Mouse (Mus musculus): ENCODE data around the gene Itga7. TPM values are rescaled to one million over a fixed set of nuclear protein-coding genes. Genes with fewer than 3 reads are reported as not detected.

Gene Itga7
- total RNA-seq (2021): 1 to 10 TPM; 8.9 to 9.1 TPM

GRCm38 (mm10) chr10:128933574-128933973 lies at the start of gene Itga7:
Gene Itga7, plus strand, starts transcription at chr10:128933818.
- intact Hi-C loops (cut with DNase I): no loop called here
- peak; percentile 66 for DNase-seq

DNA sequence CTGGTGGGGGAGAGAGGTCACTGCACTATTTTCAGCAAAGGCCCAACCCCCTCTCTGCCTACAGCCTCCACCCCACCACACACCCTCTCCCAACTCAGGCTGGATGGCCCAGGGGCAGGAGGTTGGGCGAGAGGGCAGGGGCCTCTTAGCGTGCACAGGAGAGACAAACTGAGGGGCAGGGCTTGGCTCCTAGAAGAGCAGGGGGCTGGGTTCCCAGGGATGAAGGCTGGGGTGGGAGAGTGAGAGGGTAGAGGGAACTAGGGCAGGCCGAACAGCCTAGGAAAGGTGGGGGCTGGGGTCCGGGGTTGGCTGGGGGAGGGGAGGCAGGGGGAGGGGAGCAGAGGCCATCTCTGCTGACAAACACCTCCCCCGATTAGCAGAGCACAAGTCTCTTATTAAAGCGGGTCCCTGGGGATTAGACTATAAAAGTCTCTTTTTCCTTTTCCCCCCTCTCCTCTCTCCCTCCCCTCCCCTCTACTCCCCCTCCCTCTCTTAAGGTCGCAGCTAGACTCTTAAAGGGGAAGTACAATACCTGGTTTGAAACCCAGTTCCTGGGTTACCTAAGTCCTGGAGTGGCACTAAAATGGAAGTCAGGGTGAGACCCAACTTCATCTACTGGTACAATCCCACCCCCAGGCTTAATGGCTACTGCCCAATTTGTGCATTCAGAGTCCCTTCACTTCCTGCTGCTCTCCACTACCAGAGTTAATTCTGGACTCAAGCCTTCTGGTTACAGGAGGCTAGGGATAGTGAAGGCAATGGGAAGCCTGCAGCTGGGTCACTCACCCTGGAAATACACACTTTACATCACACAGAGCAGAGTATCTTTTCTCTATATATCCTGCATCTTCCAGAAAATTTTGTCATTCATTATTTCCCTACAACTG lies 44.4 kb upstream of the Itga7 start:
- intact Hi-C loops (cut with DNase I): no loop called here
- peak; percentile 27 for DNase-seq

- intact Hi-C loops (cut with DNase I): no loop called here
Observed at GRCm38 (mm10) chr10:128889846-128890245, 43.8 kb upstream of the Itga7 start.

GRCm38 (mm10) chr10:128890383-128891295 lies 43.0 kb upstream of the Itga7 start:
- intact Hi-C loops (cut with DNase I): no loop called here
- DNase-seq: peak; percentile 24

More at GRCm38 (mm10) chr10:128889846-128890245, 43.8 kb upstream of the Itga7 start:
- DNase-seq: no peak

- DNase-seq: peak; percentile 86
- intact Hi-C loops (cut with DNase I): no loop called here
Observed at GRCm38 (mm10) chr10:128891296-128892094, 42.1 kb upstream of the Itga7 start, which contains the start of gene Gdf11. Gene Gdf11, minus strand, starts transcription at chr10:128891718.

DNA sequence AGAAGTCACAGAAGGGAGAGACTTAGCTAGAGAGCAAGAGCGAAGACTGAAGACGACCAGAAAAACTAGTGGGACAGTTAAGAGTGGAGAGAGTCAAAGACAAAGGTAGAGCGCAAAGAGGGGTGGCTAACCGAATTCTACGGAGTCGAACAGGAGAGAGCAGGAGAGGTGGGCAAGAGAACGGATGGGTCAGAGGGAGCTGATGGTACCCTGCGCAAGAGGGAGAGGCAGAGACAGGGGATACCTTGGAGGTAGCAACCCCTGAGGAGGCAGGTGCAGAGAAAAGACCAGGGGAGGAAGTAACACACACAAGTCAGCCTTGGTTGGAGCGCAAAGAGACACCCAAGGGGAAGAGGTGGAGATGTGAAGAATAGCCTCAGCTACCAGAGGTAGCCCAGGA lies 41.4 kb upstream of the Itga7 start:
- no peak for DNase-seq
- intact Hi-C loops (cut with DNase I): no loop called here

GRCm38 (mm10) chr10:128895437-128895836 lies 38.2 kb upstream of the Itga7 start:
- intact Hi-C loops (cut with DNase I): no loop called here
- peak; percentile 74 for DNase-seq

GRCm38 (mm10) chr10:128895952-128896693 lies 37.5 kb upstream of the Itga7 start:
- intact Hi-C loops (cut with DNase I): no loop called here
- peak; percentile 88 for DNase-seq

GRCm38 (mm10) chr10:128896807-128897206 lies 36.8 kb upstream of the Itga7 start:
- DNase-seq: no peak
- intact Hi-C loops (cut with DNase I): no loop called here

GRCm38 (mm10) chr10:128897501-128897900 lies 36.1 kb upstream of the Itga7 start:
- intact Hi-C loops (cut with DNase I): no loop called here
- DNase-seq: peak; percentile 34

- no peak for DNase-seq
- intact Hi-C loops (cut with DNase I): no loop called here
Observed at GRCm38 (mm10) chr10:128899759-128900490, 33.7 kb upstream of the Itga7 start.

DNA sequence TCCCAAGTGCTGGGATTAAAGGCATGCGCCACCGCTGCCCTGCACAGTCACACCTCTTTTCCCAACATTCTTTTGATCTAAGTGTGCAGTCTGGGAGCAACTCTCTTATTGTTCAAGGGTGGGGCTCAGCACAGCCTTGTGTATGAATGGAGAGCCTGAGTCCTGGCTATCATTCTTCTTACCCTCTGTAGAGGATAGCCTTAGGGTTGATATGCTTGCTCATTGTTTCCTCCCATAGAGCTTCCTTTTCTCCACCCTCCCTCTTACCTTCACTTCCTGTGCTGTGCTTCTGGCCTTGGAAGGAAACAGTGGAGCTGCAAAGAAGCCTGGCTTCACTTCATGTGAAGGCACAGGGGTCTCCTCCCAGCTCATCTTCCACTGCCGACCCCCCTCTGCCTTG lies 32.9 kb upstream of the Itga7 start, which contains the start of gene Cd63:
Cd63 (plus strand) TSS at position 292 of the 400 bp plus-strand sequence.
- DNase-seq: no peak
- intact Hi-C loops (cut with DNase I): no loop called here

DNA sequence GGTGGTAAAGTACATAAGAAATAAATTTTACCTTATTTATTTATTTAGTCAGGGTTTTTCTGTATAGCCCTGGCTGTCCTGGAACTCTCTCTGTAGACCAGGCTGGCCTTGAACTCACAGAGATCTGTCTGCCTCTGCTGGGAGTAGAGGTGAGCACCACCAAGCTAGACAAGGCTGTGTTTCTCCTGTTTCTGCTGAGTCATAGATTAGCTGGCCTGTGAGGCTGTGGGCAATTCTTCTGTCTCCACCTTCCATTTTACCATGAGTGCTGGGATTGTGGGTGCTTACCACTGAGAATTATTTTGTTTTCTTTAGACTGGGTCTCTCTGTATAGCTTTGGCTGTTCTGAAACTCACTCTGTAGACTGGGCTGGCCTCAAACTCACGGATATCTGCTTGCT lies 32.2 kb upstream of the Itga7 start:
- intact Hi-C loops (cut with DNase I): no loop called here
- no peak for DNase-seq

- intact Hi-C loops (cut with DNase I): no loop called here
- DNase-seq: no peak
Observed at GRCm38 (mm10) chr10:128902409-128902988, 31.1 kb upstream of the Itga7 start.

GRCm38 (mm10) chr10:128904812-128905211 lies 28.8 kb upstream of the Itga7 start:
- DNase-seq: no peak
- intact Hi-C loops (cut with DNase I): no loop called here

DNA sequence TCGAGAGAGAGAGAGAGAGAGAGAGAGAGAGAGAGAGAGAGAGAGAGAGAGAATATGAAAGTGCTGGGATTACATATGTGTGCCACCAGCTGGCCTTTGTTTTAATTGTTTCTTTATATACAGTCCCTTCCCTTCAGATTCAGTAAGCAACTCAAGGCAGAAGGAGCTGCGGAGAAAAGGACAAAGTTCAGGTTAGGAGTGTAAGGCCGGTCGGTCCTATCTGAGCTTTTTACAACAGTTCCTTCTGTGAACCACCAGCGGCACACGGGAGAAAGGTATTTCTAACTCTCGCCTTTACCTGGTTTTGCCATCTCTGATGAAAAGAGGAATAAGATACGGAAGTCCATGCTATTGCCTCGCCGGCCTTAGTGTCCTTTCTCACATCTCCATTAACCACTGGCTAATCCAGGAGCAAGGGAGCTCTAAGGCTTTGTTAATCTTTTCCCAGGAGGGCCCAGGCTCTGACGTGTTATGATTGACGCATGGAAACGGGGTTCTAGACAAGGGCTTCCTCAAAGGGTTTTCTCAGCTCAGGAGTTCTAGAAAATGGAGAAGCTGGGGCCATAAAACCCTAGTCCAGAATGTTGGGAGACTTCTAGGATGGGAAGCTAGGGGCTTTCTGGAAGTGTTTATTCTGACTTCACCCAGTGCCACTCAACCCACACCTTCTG lies 24.7 kb upstream of the Itga7 start:
- no peak for DNase-seq
- intact Hi-C loops (cut with DNase I): no loop called here

GRCm38 (mm10) chr10:128909567-128910028 lies 24.0 kb upstream of the Itga7 start:
- intact Hi-C loops (cut with DNase I): no loop called here

More at GRCm38 (mm10) chr10:128909567-128910028, 24.0 kb upstream of the Itga7 start:
- DNase-seq: peak; percentile 91

Data from left cerebral cortex, postnatal 4 days (tissue).